Mouse (Mus musculus): ENCODE results near the gene Rab3b. TPM values are rescaled to one million over a fixed set of nuclear protein-coding genes. Genes with fewer than 3 reads are reported as not detected.

Rab3b gene
- polyA plus RNA-seq, 1 experiment from 2014 or later = 9.7 TPM

DNA sequence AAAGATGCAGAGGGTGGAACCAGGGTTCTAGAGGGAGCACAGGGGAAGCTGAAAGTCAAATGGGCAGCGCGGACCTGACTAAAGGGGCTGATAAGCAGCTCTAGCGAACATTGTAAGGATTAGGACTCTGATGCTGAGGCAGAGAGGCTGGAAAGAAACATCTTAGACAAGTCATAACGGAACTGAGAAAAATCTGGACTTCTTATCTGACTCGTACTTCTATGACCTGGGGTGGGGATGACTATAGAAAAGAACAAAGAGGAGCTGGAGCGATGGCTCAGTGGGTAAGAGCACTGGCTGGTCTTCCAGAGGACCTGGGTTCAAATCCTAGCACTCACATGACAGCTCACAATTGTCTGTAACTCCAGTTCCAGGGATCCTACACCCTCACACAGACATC, 962 bp upstream of the Rab3b start:
- H3K9ac ChIP-seq (ENCODE audit: low read depth, low read length) = no peak overlapping the region
- H3K4me1 ChIP-seq (replicated peaks; ENCODE audit: control insufficient read depth, insufficient read depth, low read length) = peaks cover 3% of the 10 kb centered on the region
- WGBS = 68% methylated on average over 6 of the region's 6 CpGs
- peaks cover 12% of the 10 kb centered on the region for H3K27me3 ChIP-seq (replicated peaks; ENCODE audit: control insufficient read depth, insufficient read depth, low read length)
- DNase-seq (ENCODE audit: low spot score) = no peak
- no peaks in the 10 kb centered on the region for H3K36me3 ChIP-seq (ENCODE audit: control insufficient read depth, insufficient read depth, low read length)
- H3K9me3 ChIP-seq (ENCODE audit: control insufficient read depth, low read length) = no peaks in the 10 kb centered on the region
- H3K4me3 ChIP-seq (ENCODE audit: low read depth, low read length) = no peak overlapping the region
- H3K27ac ChIP-seq (ENCODE audit: low read depth, low read length) = no peak overlapping the region
- no peak for ATAC-seq (replicated peaks; ENCODE audit: low FRiP score)
- no peak overlapping the region for H3K4me2 ChIP-seq

DNA sequence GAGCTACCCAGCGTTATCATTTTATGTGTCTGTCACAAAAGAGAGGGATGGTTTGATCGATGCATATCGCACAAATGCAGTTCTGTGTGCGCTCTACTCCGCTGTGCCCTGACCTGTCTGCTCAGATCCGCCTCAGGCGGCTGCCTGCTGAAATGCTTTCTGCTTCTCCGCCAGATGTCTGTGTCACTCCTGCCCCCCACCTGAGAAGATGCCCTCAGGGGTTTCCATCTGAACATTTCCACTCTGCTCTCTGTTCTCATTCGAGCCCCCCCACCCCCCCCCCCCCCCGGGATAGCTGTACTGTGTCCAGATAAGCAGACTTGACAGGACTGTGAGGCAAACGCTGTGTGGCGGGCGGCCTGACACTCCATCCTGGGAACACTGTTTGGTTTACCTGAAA, 5.0 kb downstream of the Rab3b start:
- Histone ChIP-seq H3K9me3 (ENCODE audit: control insufficient read depth, low read length) (no peaks in the 10 kb centered on the region), H3K4me3 (ENCODE audit: low read depth, low read length) (no peak overlapping the region), H3K9ac (ENCODE audit: low read depth, low read length) (no peak overlapping the region), H3K4me2 (no peak overlapping the region), H3K4me1 (replicated peaks; ENCODE audit: control insufficient read depth, insufficient read depth, low read length) (peaks cover 3% of the 10 kb centered on the region), H3K27ac (ENCODE audit: low read depth, low read length) (no peak overlapping the region), H3K27me3 (replicated peaks; ENCODE audit: control insufficient read depth, insufficient read depth, low read length) (peaks cover 8% of the 10 kb centered on the region), H3K36me3 (ENCODE audit: control insufficient read depth, insufficient read depth, low read length) (no peaks in the 10 kb centered on the region)
- no peak for DNase-seq (ENCODE audit: low spot score)
- no peak for ATAC-seq (replicated peaks; ENCODE audit: low FRiP score)
- 49% methylated on average over 13 of the region's 13 CpGs for WGBS

DNA sequence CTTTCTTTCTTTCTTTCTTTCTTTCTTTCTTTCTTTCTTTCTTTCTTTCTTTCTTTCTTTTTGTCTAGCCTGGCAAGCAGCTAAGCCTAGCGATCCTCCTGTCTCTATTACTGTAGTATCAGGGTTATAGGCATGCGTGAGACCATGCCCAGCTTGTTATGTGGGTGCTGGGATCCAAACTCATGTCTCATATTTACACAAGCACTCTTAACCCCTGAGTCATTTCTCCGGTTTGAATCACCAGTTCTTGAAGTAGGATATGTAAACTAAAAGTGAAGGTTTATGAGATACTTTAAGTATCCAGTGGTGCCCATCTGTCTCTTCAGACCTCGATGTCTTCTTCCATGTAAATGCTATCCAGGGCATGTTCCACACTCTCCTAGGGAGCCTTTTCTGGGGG, 8.6 kb downstream of the Rab3b start:
- ATAC-seq (replicated peaks; ENCODE audit: low FRiP score) (no peak), DNase-seq (ENCODE audit: low spot score) (no peak)
- Histone ChIP-seq H3K36me3 (ENCODE audit: control insufficient read depth, insufficient read depth, low read length) (no peaks in the 10 kb centered on the region), H3K27me3 (replicated peaks; ENCODE audit: control insufficient read depth, insufficient read depth, low read length) (no peaks in the 10 kb centered on the region), H3K9me3 (ENCODE audit: control insufficient read depth, low read length) (no peaks in the 10 kb centered on the region), H3K9ac (ENCODE audit: low read depth, low read length) (no peak overlapping the region), H3K4me3 (ENCODE audit: low read depth, low read length) (no peak overlapping the region), H3K27ac (ENCODE audit: low read depth, low read length) (no peak overlapping the region), H3K4me1 (replicated peaks; ENCODE audit: control insufficient read depth, insufficient read depth, low read length) (no peaks in the 10 kb centered on the region), H3K4me2 (no peak overlapping the region)
- WGBS = 79% methylated on average over 4 of the region's 4 CpGs

DNA sequence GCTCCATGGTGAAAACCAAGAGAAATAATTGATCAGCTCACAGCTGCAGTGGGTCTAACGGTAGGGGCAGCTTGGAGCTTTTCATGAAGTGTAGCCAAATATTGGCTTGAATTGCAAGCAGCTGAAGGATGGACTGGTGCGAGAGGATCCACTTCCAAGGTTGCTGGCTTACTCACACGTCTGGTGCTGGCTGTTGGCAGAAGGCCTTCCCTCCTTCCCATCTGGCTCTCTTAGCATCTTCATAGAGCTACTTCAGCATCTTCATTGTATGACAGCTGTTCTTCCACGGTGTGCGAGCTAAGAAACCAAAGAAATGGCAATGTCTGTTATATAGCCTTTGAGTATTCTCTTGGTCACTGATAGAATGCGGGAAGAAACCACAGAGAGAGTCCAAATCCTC, 12.0 kb downstream of the Rab3b start:
- no peak overlapping the region for H3K4me3 ChIP-seq (ENCODE audit: low read depth, low read length)
- no peaks in the 10 kb centered on the region for H3K4me1 ChIP-seq (replicated peaks; ENCODE audit: control insufficient read depth, insufficient read depth, low read length)
- no peak overlapping the region for H3K4me2 ChIP-seq
- DNase-seq (ENCODE audit: low spot score) (no peak), ATAC-seq (replicated peaks; ENCODE audit: low FRiP score) (no peak)
- H3K27me3 ChIP-seq (replicated peaks; ENCODE audit: control insufficient read depth, insufficient read depth, low read length) = no peaks in the 10 kb centered on the region
- H3K9me3 ChIP-seq (ENCODE audit: control insufficient read depth, low read length) = no peaks in the 10 kb centered on the region
- H3K27ac ChIP-seq (ENCODE audit: low read depth, low read length) = no peak overlapping the region
- H3K9ac ChIP-seq (ENCODE audit: low read depth, low read length) = no peak overlapping the region
- WGBS = 86% methylated on average over 6 of the region's 6 CpGs
- no peaks in the 10 kb centered on the region for H3K36me3 ChIP-seq (ENCODE audit: control insufficient read depth, insufficient read depth, low read length)

DNA sequence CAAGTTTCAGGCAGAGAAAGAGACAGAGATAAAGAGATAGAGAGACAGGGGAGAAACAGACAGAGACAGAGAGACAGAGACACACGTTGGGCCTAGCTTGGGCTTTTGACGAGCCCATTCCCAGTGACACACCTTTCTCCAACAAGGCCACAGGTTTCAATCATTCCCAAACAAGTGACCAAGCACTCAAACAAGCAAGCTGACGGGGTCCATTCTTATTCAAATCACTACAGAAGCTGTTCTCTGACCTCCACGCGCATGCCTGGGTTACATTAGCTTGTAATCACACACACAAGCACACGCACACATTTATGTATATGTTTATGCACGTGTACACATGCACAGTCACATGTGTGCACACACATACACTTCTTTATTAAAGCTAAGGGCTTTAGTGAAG, 21.6 kb downstream of the Rab3b start:
- ATAC-seq (replicated peaks; ENCODE audit: low FRiP score) = no peak
- Histone ChIP-seq H3K4me3 (ENCODE audit: low read depth, low read length) (no peak overlapping the region), H3K9me3 (ENCODE audit: control insufficient read depth, low read length) (no peaks in the 10 kb centered on the region), H3K4me1 (replicated peaks; ENCODE audit: control insufficient read depth, insufficient read depth, low read length) (no peaks in the 10 kb centered on the region), H3K9ac (ENCODE audit: low read depth, low read length) (no peak overlapping the region), H3K27ac (ENCODE audit: low read depth, low read length) (no peak overlapping the region), H3K36me3 (ENCODE audit: control insufficient read depth, insufficient read depth, low read length) (no peaks in the 10 kb centered on the region), H3K27me3 (replicated peaks; ENCODE audit: control insufficient read depth, insufficient read depth, low read length) (no peaks in the 10 kb centered on the region), H3K4me2 (no peak overlapping the region)
- DNase-seq (ENCODE audit: low spot score) = no peak
- 84% methylated on average over 7 of the region's 7 CpGs for WGBS

DNA sequence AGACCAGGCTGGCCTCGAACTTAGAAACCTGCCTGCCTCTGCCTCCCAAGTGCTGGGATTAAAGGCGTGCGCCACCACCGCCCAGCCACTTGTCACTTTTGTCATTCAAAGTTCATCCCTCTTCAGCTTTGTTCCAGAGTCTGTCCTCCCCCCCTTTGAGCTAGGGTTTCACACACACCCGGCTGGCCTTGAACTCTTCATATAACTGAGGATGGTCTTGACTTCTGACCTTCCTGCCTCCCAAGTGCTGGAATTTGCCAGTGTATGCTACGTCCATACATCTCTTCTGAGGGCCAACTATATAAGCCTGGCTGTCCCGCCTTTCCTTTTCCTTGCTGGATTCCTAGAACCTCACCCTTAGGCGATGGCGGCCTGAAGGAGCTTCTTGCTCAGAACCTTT, 24.0 kb downstream of the Rab3b start:
- Histone ChIP-seq H3K4me3 (ENCODE audit: low read depth, low read length) (no peak overlapping the region), H3K4me1 (replicated peaks; ENCODE audit: control insufficient read depth, insufficient read depth, low read length) (no peaks in the 10 kb centered on the region), H3K27ac (ENCODE audit: low read depth, low read length) (no peak overlapping the region), H3K9me3 (ENCODE audit: control insufficient read depth, low read length) (no peaks in the 10 kb centered on the region), H3K4me2 (no peak overlapping the region), H3K27me3 (replicated peaks; ENCODE audit: control insufficient read depth, insufficient read depth, low read length) (no peaks in the 10 kb centered on the region), H3K36me3 (ENCODE audit: control insufficient read depth, insufficient read depth, low read length) (no peaks in the 10 kb centered on the region), H3K9ac (ENCODE audit: low read depth, low read length) (no peak overlapping the region)
- no peak for ATAC-seq (replicated peaks; ENCODE audit: low FRiP score)
- no peak for DNase-seq (ENCODE audit: low spot score)
- WGBS = 88% methylated on average over 9 of the region's 9 CpGs

DNA sequence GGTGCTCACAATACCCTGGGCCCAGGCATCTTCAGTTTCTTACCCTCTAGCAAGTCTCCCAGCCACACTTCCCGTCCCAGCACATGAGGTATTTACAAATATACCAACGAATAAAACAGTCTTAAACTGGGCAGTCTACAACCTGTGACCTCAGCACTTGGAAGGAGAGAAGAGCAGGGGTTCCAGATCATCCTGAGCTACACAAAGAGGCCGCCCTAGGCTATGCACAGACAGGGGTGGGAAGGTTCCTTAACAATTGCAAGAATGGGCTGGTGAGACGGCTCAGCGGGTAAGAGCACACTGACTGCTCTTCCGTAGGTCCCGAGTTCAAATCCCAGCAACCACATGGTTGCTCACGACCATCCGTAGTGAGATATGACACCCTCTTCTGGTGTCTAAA, 24.5 kb downstream of the Rab3b start:
- WGBS = 83% methylated on average over 9 of the region's 9 CpGs
- H3K4me2 ChIP-seq = no peak overlapping the region
- H3K4me3 ChIP-seq (ENCODE audit: low read depth, low read length) = no peak overlapping the region
- no peak overlapping the region for H3K9ac ChIP-seq (ENCODE audit: low read depth, low read length)
- H3K36me3 ChIP-seq (ENCODE audit: control insufficient read depth, insufficient read depth, low read length) = no peaks in the 10 kb centered on the region
- ATAC-seq (replicated peaks; ENCODE audit: low FRiP score) (no peak), DNase-seq (ENCODE audit: low spot score) (no peak)
- H3K4me1 ChIP-seq (replicated peaks; ENCODE audit: control insufficient read depth, insufficient read depth, low read length) = no peaks in the 10 kb centered on the region
- H3K27me3 ChIP-seq (replicated peaks; ENCODE audit: control insufficient read depth, insufficient read depth, low read length) = no peaks in the 10 kb centered on the region
- no peaks in the 10 kb centered on the region for H3K9me3 ChIP-seq (ENCODE audit: control insufficient read depth, low read length)
- H3K27ac ChIP-seq (ENCODE audit: low read depth, low read length) = no peak overlapping the region

DNA sequence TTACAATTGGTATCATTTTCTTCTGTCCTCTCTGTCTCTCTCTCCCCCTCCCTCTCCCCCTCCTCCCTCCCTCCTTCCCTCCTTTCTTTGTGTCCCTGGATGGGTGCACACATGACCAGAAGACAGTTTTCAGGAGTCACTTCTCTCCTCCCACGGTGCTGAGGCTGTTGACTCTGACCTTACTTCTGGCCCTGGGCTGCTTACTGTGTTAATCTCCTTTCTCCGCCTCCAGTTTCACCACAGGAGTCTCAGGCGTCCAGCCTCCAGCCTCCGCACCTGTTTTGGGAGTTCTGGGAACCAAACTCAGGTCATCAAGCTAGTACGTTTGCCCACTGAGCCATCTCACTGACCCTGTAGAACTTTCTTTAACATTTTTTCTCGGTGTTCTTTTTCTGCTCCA, 25.2 kb downstream of the Rab3b start:
- ATAC-seq (replicated peaks; ENCODE audit: low FRiP score) = no peak
- WGBS = 52% methylated on average over 6 of the region's 6 CpGs

DNA sequence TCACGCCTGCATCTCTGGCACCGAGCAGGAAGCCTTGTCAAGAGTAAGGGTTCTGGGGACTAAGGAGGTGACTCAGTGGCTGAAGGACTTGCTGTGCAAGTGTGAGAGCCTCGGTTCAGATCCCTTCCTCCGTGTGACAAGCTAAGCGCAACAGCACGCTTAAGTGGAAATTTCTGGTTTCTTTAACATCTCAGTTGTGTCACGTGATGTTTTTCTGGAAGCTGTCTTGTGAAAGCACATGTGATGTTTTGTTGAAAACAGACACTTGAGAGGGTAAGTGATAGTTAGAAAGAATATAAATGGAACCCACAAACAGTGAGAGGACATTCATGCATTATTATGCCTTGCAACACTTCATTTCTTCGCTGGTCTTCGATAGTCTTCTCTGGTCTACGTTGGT, 25.9 kb downstream of the Rab3b start:
- H3K4me1 ChIP-seq (replicated peaks; ENCODE audit: control insufficient read depth, insufficient read depth, low read length) = no peaks in the 10 kb centered on the region
- no peaks in the 10 kb centered on the region for H3K9me3 ChIP-seq (ENCODE audit: control insufficient read depth, low read length)
- no peaks in the 10 kb centered on the region for H3K36me3 ChIP-seq (ENCODE audit: control insufficient read depth, insufficient read depth, low read length)
- H3K27ac ChIP-seq (ENCODE audit: low read depth, low read length) = no peak overlapping the region
- ATAC-seq (replicated peaks; ENCODE audit: low FRiP score) = no peak
- H3K4me3 ChIP-seq (ENCODE audit: low read depth, low read length) = no peak overlapping the region
- H3K4me2 ChIP-seq = no peak overlapping the region
- H3K9ac ChIP-seq (ENCODE audit: low read depth, low read length) = no peak overlapping the region
- WGBS = 78% methylated on average over 10 of the region's 10 CpGs
- DNase-seq (ENCODE audit: low spot score) = no peak
- no peaks in the 10 kb centered on the region for H3K27me3 ChIP-seq (replicated peaks; ENCODE audit: control insufficient read depth, insufficient read depth, low read length)

More for the DNA sequence above, 25.2 kb downstream of the Rab3b start:
- Histone ChIP-seq H3K4me1 (replicated peaks; ENCODE audit: control insufficient read depth, insufficient read depth, low read length) (no peaks in the 10 kb centered on the region), H3K4me3 (ENCODE audit: low read depth, low read length) (no peak overlapping the region), H3K27ac (ENCODE audit: low read depth, low read length) (no peak overlapping the region), H3K9ac (ENCODE audit: low read depth, low read length) (no peak overlapping the region), H3K27me3 (replicated peaks; ENCODE audit: control insufficient read depth, insufficient read depth, low read length) (no peaks in the 10 kb centered on the region), H3K9me3 (ENCODE audit: control insufficient read depth, low read length) (no peaks in the 10 kb centered on the region), H3K36me3 (ENCODE audit: control insufficient read depth, insufficient read depth, low read length) (no peaks in the 10 kb centered on the region), H3K4me2 (no peak overlapping the region)
- DNase-seq (ENCODE audit: low spot score) = no peak
